Mouse (Mus musculus): ENCODE data around the gene Zc3h7b. TPM values are rescaled to one million over a fixed set of nuclear protein-coding genes. Genes with fewer than 3 reads are reported as not detected.

Gene Zc3h7b
- polyA plus RNA-seq, 1 experiment from 2014 or later: 13.9 TPM

GRCm38 (mm10) chr15:81806621-81807404, 62.0 kb downstream of the Zc3h7b start:
- H3K27ac ChIP-seq (ENCODE audit: low read length): peak overlapping the region; percentile 99
- no peak overlapping the region for H3K4me3 ChIP-seq (ENCODE audit: low read depth, low read length)
- no peaks in the 10 kb centered on the region for H3K36me3 ChIP-seq (ENCODE audit: insufficient read depth, low read length)
- no peak overlapping the region for H3K4me2 ChIP-seq (replicated peaks; ENCODE audit: low read depth, low read length)
- no peaks in the 10 kb centered on the region for H3K9me3 ChIP-seq (ENCODE audit: low read length)
- no peak overlapping the region for H3K9ac ChIP-seq (replicated peaks; ENCODE audit: low read depth)
- WGBS: 53% methylated on average over 4 of the region's 4 CpGs
- peak; percentile 90 for DNase-seq (ENCODE audit: low spot score)
- no peaks in the 10 kb centered on the region for H3K27me3 ChIP-seq (replicated peaks; ENCODE audit: insufficient read depth, low read length)
- peaks cover 49% of the 10 kb centered on the region for H3K4me1 ChIP-seq (ENCODE audit: insufficient read depth, low read depth, low read length)
- ATAC-seq: no peak
- peak; percentile 94 for TF ChIP-seq EP300 (IDR thresholded peaks at IDR 0.05)
- TF ChIP-seq CTCF (IDR thresholded peaks at IDR 0.05): no peak

- Histone ChIP-seq H3K4me1 (ENCODE audit: insufficient read depth, low read depth, low read length) (peaks cover 44% of the 10 kb centered on the region), H3K4me3 (ENCODE audit: low read depth, low read length) (no peak overlapping the region)
- WGBS: 44% methylated on average over 2 of the region's 2 CpGs
Observed at GRCm38 (mm10) chr15:81808799-81809198, 63.9 kb downstream of the Zc3h7b start.

GRCm38 (mm10) chr15:81809550-81809949, 64.7 kb downstream of the Zc3h7b start:
- TF ChIP-seq EP300 (IDR thresholded peaks at IDR 0.05) (no peak), CTCF (IDR thresholded peaks at IDR 0.05) (no peak)
- 18% methylated on average over 1 of the region's 1 CpGs for WGBS
- H3K4me3 ChIP-seq (ENCODE audit: low read depth, low read length): no peak overlapping the region
- no peak for ATAC-seq
- no peak for DNase-seq (ENCODE audit: low spot score)
- H3K27me3 ChIP-seq (replicated peaks; ENCODE audit: insufficient read depth, low read length): no peaks in the 10 kb centered on the region
- no peaks in the 10 kb centered on the region for H3K36me3 ChIP-seq (ENCODE audit: insufficient read depth, low read length)
- H3K9me3 ChIP-seq (ENCODE audit: low read length): no peaks in the 10 kb centered on the region
- peak overlapping the region; percentile 89 for H3K4me2 ChIP-seq (replicated peaks; ENCODE audit: low read depth, low read length)
- H3K9ac ChIP-seq (replicated peaks; ENCODE audit: low read depth): 0 out of 2 replicates have a peak overlapping the region, but pooled peaks have one; percentile 76
- H3K27ac ChIP-seq (ENCODE audit: low read length): peak overlapping the region; percentile 99
- peaks cover 37% of the 10 kb centered on the region for H3K4me1 ChIP-seq (ENCODE audit: insufficient read depth, low read depth, low read length)

More at GRCm38 (mm10) chr15:81808799-81809198, 63.9 kb downstream of the Zc3h7b start:
- ATAC-seq (no peak), DNase-seq (ENCODE audit: low spot score) (peak; percentile 48)
- Histone ChIP-seq H3K9ac (replicated peaks; ENCODE audit: low read depth) (no peak overlapping the region), H3K27me3 (replicated peaks; ENCODE audit: insufficient read depth, low read length) (no peaks in the 10 kb centered on the region), H3K4me2 (replicated peaks; ENCODE audit: low read depth, low read length) (no peak overlapping the region), H3K27ac (ENCODE audit: low read length) (peak overlapping the region; percentile 99), H3K36me3 (ENCODE audit: insufficient read depth, low read length) (no peaks in the 10 kb centered on the region), H3K9me3 (ENCODE audit: low read length) (no peaks in the 10 kb centered on the region)
- no peak for TF ChIP-seq EP300 (IDR thresholded peaks at IDR 0.05)
- no peak for TF ChIP-seq CTCF (IDR thresholded peaks at IDR 0.05)

GRCm38 (mm10) chr15:81810150-81810549, 65.3 kb downstream of the Zc3h7b start:
- no peaks in the 10 kb centered on the region for H3K9me3 ChIP-seq (ENCODE audit: low read length)
- H3K4me1 ChIP-seq (ENCODE audit: insufficient read depth, low read depth, low read length): peaks cover 31% of the 10 kb centered on the region

GRCm38 (mm10) chr15:81810671-81811598, 66.1 kb downstream of the Zc3h7b start:
- no peak for TF ChIP-seq CTCF (IDR thresholded peaks at IDR 0.05)
- TF ChIP-seq EP300 (IDR thresholded peaks at IDR 0.05): no peak
- Histone ChIP-seq H3K9me3 (ENCODE audit: low read length) (no peaks in the 10 kb centered on the region), H3K4me3 (ENCODE audit: low read depth, low read length) (peak overlapping the region; percentile 76), H3K9ac (replicated peaks; ENCODE audit: low read depth) (peak overlapping the region; percentile 76), H3K36me3 (ENCODE audit: insufficient read depth, low read length) (peaks cover 12% of the 10 kb centered on the region; the same call in 1 of the 2 replicates), H3K4me2 (replicated peaks; ENCODE audit: low read depth, low read length) (peak overlapping the region; percentile 89), H3K27me3 (replicated peaks; ENCODE audit: insufficient read depth, low read length) (no peaks in the 10 kb centered on the region), H3K27ac (ENCODE audit: low read length) (peak overlapping the region; percentile 99), H3K4me1 (ENCODE audit: insufficient read depth, low read depth, low read length) (peaks cover 23% of the 10 kb centered on the region)
- ATAC-seq (peak; percentile 91), DNase-seq (ENCODE audit: low spot score) (peak; percentile 99)
- under 1% methylated on average over 86 of the region's 89 CpGs for WGBS

More at GRCm38 (mm10) chr15:81810150-81810549, 65.3 kb downstream of the Zc3h7b start:
- under 1% methylated on average over 10 of the region's 10 CpGs for WGBS
- TF ChIP-seq CTCF (IDR thresholded peaks at IDR 0.05): no peak
- TF ChIP-seq EP300 (IDR thresholded peaks at IDR 0.05): peak; percentile 91
- Histone ChIP-seq H3K4me2 (replicated peaks; ENCODE audit: low read depth, low read length) (peak overlapping the region; percentile 89), H3K27me3 (replicated peaks; ENCODE audit: insufficient read depth, low read length) (no peaks in the 10 kb centered on the region), H3K4me3 (ENCODE audit: low read depth, low read length) (peak overlapping the region; percentile 76), H3K27ac (ENCODE audit: low read length) (peak overlapping the region; percentile 99), H3K36me3 (ENCODE audit: insufficient read depth, low read length) (0 out of 2 replicates have a peak, but pooled peaks cover 5% of the 10 kb centered on the region), H3K9ac (replicated peaks; ENCODE audit: low read depth) (peak overlapping the region; percentile 76)
- DNase-seq (ENCODE audit: low spot score) (peak; percentile 98), ATAC-seq (peak; percentile 67)

- TF ChIP-seq CTCF (IDR thresholded peaks at IDR 0.05) (no peak), EP300 (IDR thresholded peaks at IDR 0.05) (no peak)
- no peak for DNase-seq (ENCODE audit: low spot score)
- H3K4me2 ChIP-seq (replicated peaks; ENCODE audit: low read depth, low read length): peak overlapping the region; percentile 89
Observed at GRCm38 (mm10) chr15:81811599-81811996, 66.7 kb downstream of the Zc3h7b start.

More at GRCm38 (mm10) chr15:81811599-81811996, 66.7 kb downstream of the Zc3h7b start:
- peak overlapping the region; percentile 99 for H3K27ac ChIP-seq (ENCODE audit: low read length)
- H3K27me3 ChIP-seq (replicated peaks; ENCODE audit: insufficient read depth, low read length): no peaks in the 10 kb centered on the region
- peaks cover 19% of the 10 kb centered on the region for H3K4me1 ChIP-seq (ENCODE audit: insufficient read depth, low read depth, low read length)
- peak overlapping the region; percentile 76 for H3K9ac ChIP-seq (replicated peaks; ENCODE audit: low read depth)
- peak overlapping the region; percentile 76 for H3K4me3 ChIP-seq (ENCODE audit: low read depth, low read length)
- no peaks in the 10 kb centered on the region for H3K9me3 ChIP-seq (ENCODE audit: low read length)
- H3K36me3 ChIP-seq (ENCODE audit: insufficient read depth, low read length): peaks cover 13% of the 10 kb centered on the region; the same call in 1 of the 2 replicates
- WGBS: 8% methylated on average over 7 of the region's 26 CpGs
- peak; percentile 5 for ATAC-seq

Data from lung, postnatal 0 days (tissue).